ENCODE assay signal across 8 mouse cellular contexts in the genomic region with DNA sequence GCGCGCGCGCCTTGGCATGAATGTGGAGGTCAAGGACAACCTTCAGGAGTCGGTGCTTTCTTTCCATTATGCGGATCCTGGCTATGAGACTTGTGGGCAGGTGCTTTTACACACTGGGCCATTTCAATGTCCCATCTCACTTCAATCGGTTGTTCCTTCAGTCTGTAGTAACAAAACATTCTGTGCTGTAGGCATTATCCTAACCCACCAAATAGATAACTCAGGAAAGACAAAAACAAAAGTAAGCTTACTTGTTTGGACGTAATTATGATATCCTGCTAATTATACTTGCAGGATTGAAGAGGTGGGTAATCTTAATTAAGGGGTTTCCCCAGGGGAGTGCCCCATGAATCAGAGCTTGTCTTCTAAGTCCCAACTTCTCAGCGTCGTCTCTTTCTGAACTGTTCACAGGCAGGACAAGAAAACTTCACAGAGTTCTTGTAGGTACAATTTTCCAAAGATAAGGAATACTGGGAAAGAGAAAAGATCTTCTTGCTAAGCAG. TPM values are rescaled to one million over a fixed set of nuclear protein-coding genes. Genes with fewer than 3 reads are reported as not detected.
A peak's percentile ranks its signal among the peaks of the same experiment; 100 is the strongest.
DNase-seq lines count a peak whose midpoint lies in the region; ATAC-seq lines count a peak whose summit lies in the region.

No protein-coding gene starts in this region.

- peak overlapping the region; percentile 61 for H3K4me2 ChIP-seq in limb, embryonic 12.5 days
- H3K4me2 ChIP-seq in stomach, embryonic 15.5 days: peak overlapping the region; percentile 56

- 54% methylated on average over 10 of the region's 10 CpGs for WGBS in limb, embryonic 12.5 days
- WGBS in stomach, embryonic 15.5 days: 52% methylated on average over 10 of the region's 10 CpGs

- no peaks in the 10 kb centered on the region for H3K27me3 ChIP-seq in megakaryocyte, embryonic 14.5 days (replicated peaks)
- H3K27me3 ChIP-seq in limb, embryonic 12.5 days: no peaks in the 10 kb centered on the region
- no peaks in the 10 kb centered on the region for H3K27me3 ChIP-seq in stomach, embryonic 15.5 days (replicated peaks)

- H3K9ac ChIP-seq in limb, embryonic 12.5 days (replicated peaks): peak overlapping the region; percentile 40; the same call in 1 of the 2 replicates
- no peak overlapping the region for H3K9ac ChIP-seq in stomach, embryonic 15.5 days

- H3K36me3 ChIP-seq in megakaryocyte, embryonic 14.5 days (replicated peaks; ENCODE audit: low read length): peaks cover 30% of the 10 kb centered on the region
- peaks cover 23% of the 10 kb centered on the region for H3K36me3 ChIP-seq in limb, embryonic 12.5 days
- H3K36me3 ChIP-seq in stomach, embryonic 15.5 days: no peaks in the 10 kb centered on the region

- no peaks in the 10 kb centered on the region for H3K9me3 ChIP-seq in megakaryocyte, embryonic 14.5 days
- H3K9me3 ChIP-seq in limb, embryonic 12.5 days: no peaks in the 10 kb centered on the region
- no peaks in the 10 kb centered on the region for H3K9me3 ChIP-seq in stomach, embryonic 15.5 days

- ATAC-seq in megakaryocyte, adult 5-6 weeks (ENCODE audit: poor library complexity, severe bottlenecking): no peak
- no peak for ATAC-seq in limb, embryonic 12.5 days (ENCODE audit: insufficient number of reproducible peaks, insufficient read depth, low FRiP score, low TSS enrichment, low read depth)
- no peak for ATAC-seq in stomach, embryonic 15.5 days (ENCODE audit: insufficient read depth, low FRiP score, low read depth)

- peak; percentile 29 for DNase-seq in adrenal gland, postnatal 14 days
- DNase-seq in adrenal gland, adult 8-10 months: no peak
- no peak for DNase-seq in urinary bladder, adult 18-20 months (ENCODE audit: low spot score in 2 of 2)
- DNase-seq in embryo, embryonic 10 days (ENCODE audit: low spot score): no peak

- peak overlapping the region; percentile 79 for H3K27ac ChIP-seq in limb, embryonic 12.5 days
- peak overlapping the region; percentile 71 for H3K27ac ChIP-seq in stomach, embryonic 15.5 days

- peak overlapping the region; percentile 94 for H3K4me3 ChIP-seq in megakaryocyte, embryonic 14.5 days (replicated peaks)
- peak overlapping the region; percentile 37 for H3K4me3 ChIP-seq in limb, embryonic 12.5 days (replicated peaks)
- peak overlapping the region; percentile 34 for H3K4me3 ChIP-seq in stomach, embryonic 15.5 days (replicated peaks)

- H3K4me1 ChIP-seq in megakaryocyte, embryonic 14.5 days: peaks cover 42% of the 10 kb centered on the region
- H3K4me1 ChIP-seq in limb, embryonic 12.5 days (replicated peaks): peaks cover 21% of the 10 kb centered on the region
- H3K4me1 ChIP-seq in stomach, embryonic 15.5 days: peaks cover 29% of the 10 kb centered on the region

RNA-seq across cellular contexts. Expression of a gene that starts 0.8 kb away (rescaled TPM):
- total RNA-seq in adrenal gland, postnatal 14 days (2021): 60.3 and 70.7 TPM in 2 replicates
- 10 to 100 TPM; 31.0 to 59.8 (median 43.8) TPM for total RNA-seq in adrenal gland, adult 8-10 months (2022)
- polyA plus RNA-seq in megakaryocyte, embryonic 14.5 days (2012; ENCODE audit: insufficient read depth, low replicate concordance): 241 and 733 TPM in 2 replicates
- total RNA-seq in megakaryocyte, adult 5-6 weeks (2015): 32.4 and 38.4 TPM in 2 replicates
- 44.2 and 58.2 TPM in 2 replicates for total RNA-seq in megakaryocyte, adult 5-6 weeks (2017)
- polyA plus RNA-seq in limb, embryonic 12.5 days (2016; fragmentation: Nextera tagmentation; extraction: Ambion mirVana): 67.3 and 73.3 TPM in 2 replicates
- polyA plus RNA-seq in stomach, embryonic 15.5 days (2015; fragmentation: Nextera tagmentation; extraction: Ambion mirVana): 57.2 and 61.4 TPM in 2 replicates

RNA-seq across cellular contexts. Expression of a gene that starts 13.8 kb away (rescaled TPM):
- 28.1 and 31.3 TPM in 2 replicates for total RNA-seq in adrenal gland, postnatal 14 days (2021)
- 10 to 100 TPM in 1 of 4 experiments, 1 to 10 TPM in 3; 5.1 to 10.3 (median 9.1) TPM for total RNA-seq in adrenal gland, adult 8-10 months (2022)
- polyA plus RNA-seq in megakaryocyte, embryonic 14.5 days (2012; ENCODE audit: insufficient read depth, low replicate concordance): 47.7 and 94.6 TPM in 2 replicates
- total RNA-seq in megakaryocyte, adult 5-6 weeks (2015): 29.5 and 32.4 TPM in 2 replicates
- 20.5 and 24.8 TPM in 2 replicates for total RNA-seq in megakaryocyte, adult 5-6 weeks (2017)
- polyA plus RNA-seq in limb, embryonic 12.5 days (2016; fragmentation: Nextera tagmentation; extraction: Ambion mirVana): 61.5 and 70.0 TPM in 2 replicates
- 66.3 and 70.7 TPM in 2 replicates for polyA plus RNA-seq in stomach, embryonic 15.5 days (2015; fragmentation: Nextera tagmentation; extraction: Ambion mirVana)

RNA-seq across cellular contexts. Expression of a gene that starts 14.0 kb away (rescaled TPM):
- 0.30 and 0.79 TPM in 2 replicates for total RNA-seq in adrenal gland, postnatal 14 days (2021)
- 1 to 10 TPM in 1 of 4 experiments, under 1 TPM in 3; 0.49 to 1.1 (median 0.73) TPM for total RNA-seq in adrenal gland, adult 8-10 months (2022)
- polyA plus RNA-seq in megakaryocyte, embryonic 14.5 days (2012; ENCODE audit: insufficient read depth, low replicate concordance): 0.43 TPM in 1 of 2 replicates, not detected in the other
- 11.4 and 13.3 TPM in 2 replicates for total RNA-seq in megakaryocyte, adult 5-6 weeks (2015)
- 15.5 and 18.0 TPM in 2 replicates for total RNA-seq in megakaryocyte, adult 5-6 weeks (2017)
- 0.13 and 0.26 TPM in 2 replicates for polyA plus RNA-seq in limb, embryonic 12.5 days (2016; fragmentation: Nextera tagmentation; extraction: Ambion mirVana)
- 0.85 and 0.88 TPM in 2 replicates for polyA plus RNA-seq in stomach, embryonic 15.5 days (2015; fragmentation: Nextera tagmentation; extraction: Ambion mirVana)

RNA-seq across cellular contexts. Expression of a gene that starts 32.0 kb away (rescaled TPM):
- not detected in 2 replicates for total RNA-seq in adrenal gland, postnatal 14 days (2021)
- not detected for total RNA-seq in adrenal gland, adult 8-10 months (2022)
- not detected in 2 replicates for polyA plus RNA-seq in megakaryocyte, embryonic 14.5 days (2012; ENCODE audit: insufficient read depth, low replicate concordance)
- total RNA-seq in megakaryocyte, adult 5-6 weeks (2015): not detected in 2 replicates
- not detected in 2 replicates for total RNA-seq in megakaryocyte, adult 5-6 weeks (2017)
- polyA plus RNA-seq in limb, embryonic 12.5 days (2016; fragmentation: Nextera tagmentation; extraction: Ambion mirVana): not detected in 2 replicates
- polyA plus RNA-seq in stomach, embryonic 15.5 days (2015; fragmentation: Nextera tagmentation; extraction: Ambion mirVana): not detected in 2 replicates

RNA-seq across cellular contexts. Expression of a gene that starts 43.6 kb away (rescaled TPM):
- total RNA-seq in adrenal gland, postnatal 14 days (2021): not detected in 2 replicates
- total RNA-seq in adrenal gland, adult 8-10 months (2022): under 1 TPM; 0.28 to 0.37 (median 0.32) TPM
- 0.26 and 1.9 TPM in 2 replicates for polyA plus RNA-seq in megakaryocyte, embryonic 14.5 days (2012; ENCODE audit: insufficient read depth, low replicate concordance)
- not detected in 2 replicates for total RNA-seq in megakaryocyte, adult 5-6 weeks (2015)
- not detected in 2 replicates for total RNA-seq in megakaryocyte, adult 5-6 weeks (2017)
- polyA plus RNA-seq in limb, embryonic 12.5 days (2016; fragmentation: Nextera tagmentation; extraction: Ambion mirVana): not detected in 2 replicates
- 0.13 and 0.22 TPM in 2 replicates for polyA plus RNA-seq in stomach, embryonic 15.5 days (2015; fragmentation: Nextera tagmentation; extraction: Ambion mirVana)

Comparison
In these comparisons a context has a peak if more than half of its experiments do, and no peak if none do; other contexts are left out.
1. H3K4me3 ChIP-seq: peak in every context shown above with its lines; median percentile 94 in megakaryocyte, embryonic 14.5 days; 37 in limb, embryonic 12.5 days; 34 in stomach, embryonic 15.5 days.